Mouse (Mus musculus) thymus, adult 2 months (tissue): ENCODE results near the gene Pros1.

Source experiments
- CTCF ChIP-seq: fragments of 200-500 bp; IDR thresholded peaks from 2 replicates; pipeline ENCODE4 v1.5.1; 2012; ENCODE audit warnings: mild to moderate bottlenecking, control low read depth, low read length, moderate library complexity, borderline replicate concordance; ENCODE audit not compliant: control insufficient read depth, poor library complexity, insufficient read depth; ENCODE audit errors: extremely low read depth
- POLR2A ChIP-seq: fragments of 200-500 bp; IDR thresholded peaks from 2 replicates; pipeline ENCODE4 v1.6.1; 2012; ENCODE audit warnings: mild to moderate bottlenecking, low read length, control low read depth, moderate library complexity; ENCODE audit not compliant: control insufficient read depth, poor library complexity, insufficient read depth; ENCODE audit errors: extremely low read depth

DNA sequence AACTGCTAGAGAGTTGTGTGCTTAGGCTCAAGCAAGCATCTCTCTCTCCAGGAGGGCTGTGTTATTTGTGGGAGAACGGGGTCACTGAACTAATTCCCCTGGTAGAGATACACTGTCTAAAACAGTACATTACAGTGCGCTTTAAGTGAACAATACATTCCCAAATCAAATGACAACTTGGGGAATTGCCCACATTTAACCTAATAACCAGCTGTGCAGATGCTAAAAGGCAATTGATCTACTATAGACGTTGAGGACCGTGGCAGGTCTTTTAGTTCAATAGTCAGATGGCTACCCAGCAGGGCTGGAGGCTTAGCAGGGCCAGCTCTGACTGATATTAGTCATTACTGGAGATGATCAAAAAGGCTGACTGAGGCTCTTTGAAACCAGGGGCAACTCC is 104.4 kb downstream of the Pros1 start:
- no peak for TF ChIP-seq POLR2A
- no peak for TF ChIP-seq CTCF
